Mouse (Mus musculus): ENCODE measurements at regions not wholly inside any gene's neighbourhood (a gene's known extent, or its start where the extent isn't known, plus 50 kb on each side); places are given as distances from the start of the nearest gene placed in this dataset.

GRCm38 (mm10) chr3:133599731-133600130 is 54.8 kb upstream of the Tet2 start:
- DNase-seq (ENCODE audit: low read depth): no peak

DNA sequence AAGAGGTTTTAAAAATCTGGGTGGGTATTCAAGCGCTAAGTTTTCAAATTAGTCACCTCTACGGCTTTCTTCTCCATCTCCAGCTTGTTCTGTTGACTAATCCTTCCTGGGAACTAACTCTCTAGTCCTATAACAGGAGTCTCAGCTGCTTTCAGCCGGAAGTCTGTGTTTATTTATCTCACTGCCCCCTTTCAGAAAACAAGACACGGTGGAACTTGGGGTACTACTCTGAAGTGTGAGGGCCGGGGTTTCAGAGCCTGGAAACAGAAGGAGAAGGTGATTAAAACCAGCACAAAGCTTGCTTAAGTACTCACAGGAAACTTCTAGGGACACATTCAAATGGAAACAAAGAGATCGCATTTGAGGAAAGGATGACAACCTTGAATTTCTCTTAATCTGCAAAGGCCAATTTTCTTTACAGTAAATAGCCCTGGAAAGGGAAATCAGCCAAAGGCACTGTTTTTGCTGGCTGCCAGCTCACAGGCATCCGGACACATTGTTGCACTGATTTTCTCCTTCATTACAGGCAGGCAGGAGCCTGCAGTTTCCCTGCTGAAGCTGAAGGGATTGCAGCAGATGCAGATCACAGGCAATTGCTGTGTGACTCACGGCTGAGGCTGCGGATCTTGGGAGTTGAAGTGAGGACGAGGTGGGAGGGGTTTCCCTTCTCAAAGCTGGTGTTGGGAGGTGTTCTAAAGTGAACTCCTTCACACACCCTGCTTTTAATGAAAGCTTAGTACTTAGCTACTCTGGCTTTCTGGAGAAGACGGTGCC is 55.7 kb upstream of the Tet2 start:
- DNase-seq (ENCODE audit: low read depth): peak; percentile 66

GRCm38 (mm10) chr3:133605460-133605859 is 60.5 kb upstream of the Tet2 start:
- DNase-seq (ENCODE audit: low read depth): no peak

- DNase-seq (ENCODE audit: low read depth): no peak
Observed at GRCm38 (mm10) chr3:133608845-133609261, 63.9 kb upstream of the Tet2 start.

GRCm38 (mm10) chr3:133613836-133614711 is 69.1 kb upstream of the Tet2 start:
- DNase-seq (ENCODE audit: low read depth): peak; percentile 35

GRCm38 (mm10) chr3:133614712-133615426 is 69.9 kb upstream of the Tet2 start:
- DNase-seq (ENCODE audit: low read depth): no peak

DNA sequence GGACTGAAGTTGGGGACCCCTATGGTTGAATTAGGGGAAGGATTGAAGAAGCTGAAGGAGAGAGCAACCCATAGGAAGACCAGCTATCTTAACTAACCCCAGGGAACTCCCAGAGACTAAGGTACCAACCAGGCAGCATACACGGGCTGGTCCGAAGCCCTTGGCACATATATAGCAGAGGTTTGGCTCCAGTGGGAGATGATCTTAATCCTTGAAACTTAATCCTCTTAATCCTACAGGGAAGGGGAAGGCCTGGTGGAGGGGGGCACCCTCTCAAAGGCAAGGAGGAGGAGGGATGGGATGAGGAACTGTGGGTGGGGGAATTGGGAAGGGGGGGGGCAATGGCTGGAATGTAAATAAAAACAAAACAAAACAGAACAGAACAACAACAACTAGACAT is 72.1 kb upstream of the Tet2 start:
- DNase-seq (ENCODE audit: low read depth): no peak

DNA sequence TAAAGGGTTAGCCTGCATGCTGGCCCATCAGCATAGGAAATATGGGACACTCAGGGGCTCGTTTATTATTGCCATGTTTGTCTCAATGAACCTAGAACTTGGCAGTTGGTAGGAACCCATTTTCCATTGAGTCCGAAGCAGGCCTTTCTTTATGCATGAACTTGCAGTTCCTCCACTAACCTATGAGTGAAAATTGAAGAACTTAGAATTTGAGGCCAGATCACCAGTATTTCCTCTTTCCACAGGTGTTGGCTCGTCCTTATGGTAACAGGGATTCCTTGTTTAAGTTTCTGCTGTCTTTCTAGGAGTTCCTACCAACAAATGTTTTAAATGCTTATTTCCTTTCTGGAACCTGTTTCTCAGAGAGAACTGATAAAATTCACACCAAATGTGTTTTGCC is 73.6 kb upstream of the Tet2 start:
- no peak for DNase-seq (ENCODE audit: low read depth)

DNA sequence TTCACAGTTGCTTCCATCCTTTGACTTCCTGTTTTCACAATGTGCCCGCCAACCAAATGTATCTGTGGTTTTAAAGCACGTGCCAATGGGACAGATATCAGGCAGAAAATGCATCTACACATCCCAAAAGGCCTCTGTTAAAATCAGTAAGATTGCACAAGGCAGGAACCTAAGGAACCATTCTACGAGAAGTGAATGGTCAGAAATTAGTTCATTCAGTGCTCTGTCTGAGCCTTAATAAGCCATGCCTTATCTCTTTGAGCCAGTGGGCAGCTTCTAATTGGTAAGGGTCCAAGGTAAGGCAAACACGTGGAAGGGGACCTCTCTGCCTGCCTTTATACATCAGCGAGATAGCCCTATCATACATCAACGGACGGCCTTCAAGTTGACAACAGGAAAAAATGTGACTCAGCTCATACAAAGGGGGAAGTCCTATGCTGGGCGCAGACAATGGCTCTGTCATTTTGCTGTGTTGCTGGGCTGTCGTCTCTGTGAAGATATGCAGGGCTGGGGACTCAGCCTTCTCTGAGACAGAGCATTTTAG is 78.3 kb upstream of the Tet2 start:
- peak; percentile 99 for DNase-seq (ENCODE audit: low read depth)

DNA sequence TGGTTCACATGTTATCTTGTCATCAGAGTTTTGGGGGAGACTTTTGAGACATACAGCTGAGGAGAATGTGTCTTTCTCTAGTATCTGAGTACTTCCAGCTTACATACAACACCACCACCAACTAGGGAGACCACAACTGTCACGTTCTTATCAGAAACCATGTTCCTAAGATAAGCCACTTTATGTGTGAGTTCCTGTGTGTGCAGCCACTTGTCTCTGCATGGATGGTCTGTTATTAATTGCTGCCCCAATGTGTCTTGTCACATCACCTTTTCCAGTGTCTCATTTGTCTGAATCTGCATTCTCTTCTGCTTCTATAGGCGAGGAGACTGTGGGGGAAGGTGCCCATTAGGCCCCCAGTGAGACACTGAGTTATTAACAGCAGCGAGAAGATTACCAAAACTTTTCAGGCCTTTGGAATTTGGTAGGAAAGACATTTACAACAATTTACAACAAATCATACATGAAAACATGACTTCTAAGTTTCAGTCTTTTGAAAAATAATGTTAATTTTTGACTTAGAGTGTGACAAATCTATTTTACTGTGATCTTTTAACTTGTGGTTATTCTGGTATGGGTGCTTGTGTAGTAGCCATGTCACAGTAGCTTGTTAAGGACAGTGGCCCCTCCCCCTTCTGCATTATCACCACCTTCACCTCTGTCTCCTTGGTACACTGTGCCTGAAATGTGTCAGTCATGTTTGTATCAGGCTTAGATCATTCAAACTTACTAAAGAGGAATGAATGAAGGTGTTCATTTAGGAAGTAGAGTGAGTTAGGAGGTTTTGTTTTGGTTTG is 79.3 kb upstream of the Tet2 start:
- peak; percentile 88 for DNase-seq (ENCODE audit: low read depth)

- peak; percentile 56 for DNase-seq (ENCODE audit: low read depth)
Observed at GRCm38 (mm10) chr3:133625046-133625445, 80.1 kb upstream of the Tet2 start.

DNA sequence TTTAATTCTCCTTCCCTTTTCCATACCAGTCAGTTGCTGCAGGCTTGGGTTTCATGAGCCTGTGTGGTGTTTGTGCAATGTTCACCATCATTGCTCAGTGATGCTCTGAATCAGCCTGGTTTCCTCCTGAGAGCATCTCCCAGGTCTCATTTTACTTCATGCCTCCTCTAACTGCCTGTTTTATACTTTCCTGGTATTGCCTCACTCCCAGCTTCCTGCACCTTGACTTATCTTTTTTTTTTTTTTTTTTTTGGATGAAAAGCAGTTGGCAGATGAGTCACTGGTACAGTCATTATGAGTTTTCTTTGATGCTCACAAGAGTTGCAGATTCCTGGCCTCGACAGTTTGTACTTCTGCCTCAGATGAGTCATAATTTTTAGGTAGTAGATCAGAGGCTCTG is 81.5 kb upstream of the Tet2 start:
- DNase-seq (ENCODE audit: low read depth): peak; percentile 97

DNA sequence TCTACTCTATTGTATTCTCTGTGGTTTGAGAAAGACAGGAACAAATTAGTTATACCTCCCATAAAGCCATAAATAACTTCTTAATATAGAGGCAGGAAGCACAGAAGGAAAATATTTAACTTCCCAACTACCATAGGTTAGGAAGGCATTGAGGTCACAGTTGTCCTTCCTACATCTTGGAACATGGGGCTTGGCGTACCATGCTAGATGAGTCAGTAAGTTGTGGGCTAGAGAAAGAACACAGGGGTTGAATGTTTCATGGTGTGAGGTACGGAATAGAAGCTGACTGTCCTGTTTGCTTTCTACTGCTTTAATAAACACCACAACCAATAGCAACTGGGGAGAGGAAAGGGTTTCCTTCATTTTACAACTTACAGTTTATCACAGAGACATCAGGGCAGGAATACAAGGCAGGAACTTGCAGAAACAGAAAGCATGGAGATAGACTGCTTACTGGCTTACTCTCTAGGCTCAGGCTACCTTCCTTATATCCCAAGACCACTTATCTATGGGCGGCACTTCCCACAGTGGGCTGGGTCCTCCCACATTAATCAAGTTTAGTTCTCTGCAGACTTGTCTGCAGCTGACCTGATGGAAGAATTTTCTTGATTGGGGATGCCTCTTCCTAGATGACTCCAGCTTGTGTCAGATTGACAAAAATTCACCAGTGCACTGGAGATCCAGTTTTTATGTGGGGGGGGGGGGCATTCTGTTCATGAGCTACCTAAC is 82.3 kb upstream of the Tet2 start:
- peak; percentile 76 for DNase-seq (ENCODE audit: low read depth)

DNA sequence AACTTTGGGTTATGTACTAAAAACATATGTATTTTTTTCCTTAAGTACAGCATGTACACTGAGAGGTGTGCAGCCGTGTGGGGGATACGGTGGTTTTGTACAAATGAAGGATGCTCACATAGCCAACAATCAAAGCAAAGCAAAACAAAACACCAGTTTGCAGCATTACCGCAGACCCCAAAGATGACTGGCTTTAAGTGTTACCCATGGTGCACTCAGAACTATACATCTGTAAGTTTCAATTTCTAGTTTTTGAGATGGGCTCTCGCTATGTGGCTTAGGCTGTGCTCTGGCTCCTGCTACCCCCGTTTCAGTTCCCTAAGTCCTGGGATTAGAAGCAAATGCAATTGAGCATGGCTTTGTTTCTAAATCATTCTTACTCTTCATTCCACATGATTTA is 89.4 kb upstream of the Tet2 start:
- DNase-seq (ENCODE audit: low read depth): no peak

DNA sequence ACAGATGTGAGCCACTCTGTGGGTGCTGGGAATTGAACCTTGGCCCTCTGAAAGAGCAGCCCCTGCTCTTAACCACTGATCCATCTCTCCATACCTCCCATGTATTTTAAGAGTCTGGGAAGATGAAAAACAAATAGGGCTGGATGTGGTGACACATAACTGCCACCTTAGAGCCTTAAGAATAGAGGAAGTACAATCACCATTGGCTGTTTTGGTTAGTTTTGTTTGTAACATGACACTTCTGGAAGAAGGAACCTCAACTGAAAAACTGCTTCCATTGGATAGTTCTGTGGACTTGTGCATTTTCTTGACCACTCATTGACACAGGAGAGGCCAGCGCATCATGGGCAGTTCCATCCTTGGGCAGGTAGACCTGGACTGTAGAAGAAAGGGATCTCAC is 100.7 kb upstream of the Tet2 start:
- DNase-seq (ENCODE audit: low read depth): peak; percentile 78

DNA sequence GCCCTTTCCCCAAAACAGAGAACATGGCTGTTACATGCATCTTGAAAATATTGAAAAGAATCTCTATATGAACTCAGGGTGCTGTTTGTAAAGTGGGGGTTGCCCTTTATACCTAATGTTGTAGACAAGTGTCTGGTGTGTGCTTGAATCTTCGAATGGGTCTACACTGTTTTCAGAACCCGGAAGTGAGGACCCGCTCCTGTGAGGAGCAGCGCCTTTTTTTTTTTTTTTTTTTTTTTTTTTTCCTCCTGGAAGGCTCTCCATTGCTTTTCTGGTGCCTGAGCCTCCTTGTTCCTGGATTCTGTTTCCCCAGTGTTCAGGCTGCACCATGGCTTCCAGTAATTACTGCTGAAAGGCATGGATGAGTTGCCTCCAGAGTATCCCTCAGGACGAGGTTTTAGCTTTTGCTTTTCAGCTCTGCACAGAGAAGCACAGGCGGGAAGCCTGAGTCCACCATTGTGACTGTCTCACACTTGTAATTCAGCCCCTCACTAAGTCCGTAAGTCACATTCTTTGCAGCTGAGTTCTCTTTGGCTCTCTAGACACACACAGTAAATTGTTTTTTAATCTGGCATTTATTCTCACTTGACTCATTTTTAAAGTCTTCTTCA is 101.6 kb upstream of the Tet2 start:
- no peak for DNase-seq (ENCODE audit: low read depth)

DNA sequence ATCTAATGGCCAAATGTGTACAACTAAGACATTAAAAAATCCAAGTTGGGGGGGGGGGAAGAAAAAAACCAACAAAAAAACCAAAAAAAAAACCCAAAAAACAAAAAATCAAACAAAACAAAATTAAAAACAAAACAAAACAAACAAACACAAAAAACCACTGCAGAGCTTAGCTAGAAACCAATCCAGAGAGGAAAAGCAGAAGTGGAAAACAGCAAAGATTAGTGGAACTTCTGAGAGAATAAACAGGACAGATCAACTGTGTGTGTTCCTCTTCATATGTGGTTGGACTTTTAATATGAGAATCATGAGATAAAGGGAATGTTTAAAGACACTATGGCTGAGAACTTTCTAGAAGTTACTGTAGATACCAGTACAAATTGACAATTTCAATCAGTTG is 105.1 kb upstream of the Tet2 start:
- no peak for DNase-seq (ENCODE audit: low read depth)

DNA sequence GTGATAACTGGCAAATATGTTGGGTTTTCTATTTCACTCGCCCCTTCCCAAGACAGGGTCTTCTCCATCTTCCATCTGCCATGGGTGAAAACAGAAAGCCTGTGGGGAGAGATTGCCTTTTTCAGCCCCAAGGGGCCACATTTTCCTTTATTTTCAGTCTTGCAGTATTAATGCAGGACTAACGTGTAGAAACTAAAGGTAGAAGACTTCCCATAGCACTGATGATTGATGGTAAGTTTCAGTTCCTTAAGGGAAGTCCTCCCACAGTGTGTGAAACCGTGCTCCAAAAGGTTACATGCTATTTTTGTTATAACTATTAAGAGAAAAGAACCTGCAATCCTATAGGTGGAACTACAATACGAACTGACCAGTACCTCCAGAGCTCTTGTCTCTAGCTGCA is 107.1 kb upstream of the Tet2 start:
- no peak for DNase-seq (ENCODE audit: low read depth)

GRCm38 (mm10) chr3:133659759-133660158 is 114.8 kb upstream of the Tet2 start:
- DNase-seq (ENCODE audit: low read depth): peak; percentile 82

GRCm38 (mm10) chr3:133661303-133661702 is 116.4 kb upstream of the Tet2 start:
- no peak for DNase-seq (ENCODE audit: low read depth)
